Mouse (Mus musculus): ENCODE data around the gene Vav1.
"Not testable (repeated sequence)": the region's sequence is repeated elsewhere in the genome, so short reads cannot be mapped to it uniquely, and the experiment has no call there.

Gene Vav1

DNA sequence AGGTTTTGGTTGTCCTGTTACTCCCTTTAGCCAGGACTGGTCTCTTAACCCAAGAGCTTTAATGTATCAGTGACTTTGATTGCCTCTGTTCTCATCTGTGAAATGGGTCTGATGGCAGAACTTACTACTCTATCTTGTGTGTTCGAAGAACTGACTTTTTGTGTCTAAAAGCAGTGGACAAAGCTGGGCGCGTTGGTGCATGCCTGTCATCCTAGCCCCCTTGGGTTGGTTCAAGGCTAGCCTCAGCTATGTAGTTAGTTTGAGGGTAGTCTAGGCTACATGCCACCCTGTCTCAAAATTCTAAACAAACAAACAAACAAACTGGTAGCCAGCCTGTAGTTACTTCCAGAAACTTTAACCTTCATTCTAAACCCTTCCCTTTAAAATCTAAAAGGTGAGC, 27.5 kb upstream of the Vav1 start:
- no peak for DNase-seq (ENCODE audit: extremely low read depth, low read depth)

GRCm38 (mm10) chr17:57253306-57253705, 25.6 kb upstream of the Vav1 start:
- DNase-seq (ENCODE audit: extremely low read depth, low read depth), result no peak

DNA sequence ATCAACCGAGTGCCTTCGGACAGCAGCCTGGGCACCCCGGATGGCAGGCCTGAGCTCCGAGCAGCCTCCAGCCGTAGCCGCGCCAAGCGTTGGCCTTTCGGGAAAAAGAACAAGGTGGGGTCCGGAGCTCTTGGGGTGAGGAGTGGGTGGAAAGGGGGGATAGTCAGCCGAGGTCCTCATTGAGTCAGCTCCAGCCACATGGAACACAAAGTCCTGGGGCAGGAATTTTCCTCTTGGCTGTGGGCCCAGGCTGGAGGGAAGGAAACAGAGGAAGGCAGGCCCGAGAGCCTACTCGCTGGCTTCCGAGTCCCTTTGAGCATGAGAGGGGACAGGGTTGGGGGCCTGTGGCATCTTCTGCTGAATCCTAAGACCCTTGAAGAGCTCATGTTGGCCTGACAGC, 23.5 kb upstream of the Vav1 start:
- DNase-seq (ENCODE audit: extremely low read depth, low read depth), result no peak

- no peak for DNase-seq (ENCODE audit: extremely low read depth, low read depth)
Observed at GRCm38 (mm10) chr17:57256921-57257485, 21.9 kb upstream of the Vav1 start.

DNA sequence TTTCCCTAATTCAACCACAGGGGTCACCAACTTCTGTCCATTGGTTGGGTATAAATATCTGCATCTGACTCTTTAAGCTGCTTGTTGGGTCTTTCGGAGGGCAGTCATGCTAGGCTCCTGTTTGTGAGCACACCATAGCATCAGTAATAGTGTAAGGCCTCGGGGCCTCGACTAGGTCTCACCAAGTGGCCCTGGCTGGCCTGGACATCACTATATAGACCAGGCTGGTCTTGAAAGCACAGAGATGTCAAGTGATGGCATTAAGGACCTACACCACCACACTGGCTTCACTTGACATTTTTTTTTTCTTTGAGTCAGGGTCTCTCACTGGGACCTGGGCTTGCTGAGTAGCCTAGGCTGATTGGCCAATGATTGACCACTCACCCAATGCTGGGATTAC, 20.7 kb upstream of the Vav1 start:
- DNase-seq (ENCODE audit: extremely low read depth, low read depth), result no peak

DNA sequence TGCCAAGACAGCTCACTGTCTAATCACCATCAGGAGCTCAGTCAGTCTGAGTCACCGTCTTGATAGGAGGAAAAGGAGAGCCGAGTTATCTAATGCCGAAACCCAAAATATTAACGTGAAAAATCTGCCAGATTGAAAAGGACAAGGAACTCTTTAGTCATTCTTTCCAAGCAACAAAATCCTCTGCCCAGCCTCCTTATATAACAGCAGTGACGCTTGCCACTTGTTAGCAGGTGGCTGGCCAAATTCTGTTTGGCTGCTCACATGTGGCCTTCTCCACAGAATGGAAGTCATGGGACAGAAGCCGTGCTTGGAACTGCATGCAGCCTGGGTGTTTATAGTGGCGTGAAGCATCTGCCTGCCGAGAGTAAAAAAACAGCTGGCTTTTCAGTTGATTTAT, 19.2 kb upstream of the Vav1 start:
- DNase-seq (ENCODE audit: extremely low read depth, low read depth), result no peak

DNA sequence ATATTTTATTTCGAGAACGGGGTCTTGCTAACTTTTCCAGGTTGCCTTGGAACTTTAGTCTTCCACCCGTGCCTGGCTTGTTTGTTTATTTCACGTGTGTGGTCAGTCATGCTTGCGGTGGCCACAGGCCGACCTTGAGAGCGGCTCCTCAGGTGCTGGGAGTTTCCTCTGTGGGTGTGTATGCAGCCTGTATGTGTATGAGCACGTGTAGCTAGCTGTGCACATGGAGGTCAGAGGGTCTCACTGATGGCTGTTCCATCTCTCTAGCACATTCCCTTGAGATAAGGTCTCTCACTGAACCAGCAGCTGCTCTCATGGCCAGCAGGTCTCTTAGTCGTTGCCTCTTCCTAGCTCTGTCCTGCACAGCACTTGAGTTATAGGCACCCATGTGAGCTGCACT, 18.5 kb upstream of the Vav1 start:
- DNase-seq (ENCODE audit: extremely low read depth, low read depth), result no peak

DNA sequence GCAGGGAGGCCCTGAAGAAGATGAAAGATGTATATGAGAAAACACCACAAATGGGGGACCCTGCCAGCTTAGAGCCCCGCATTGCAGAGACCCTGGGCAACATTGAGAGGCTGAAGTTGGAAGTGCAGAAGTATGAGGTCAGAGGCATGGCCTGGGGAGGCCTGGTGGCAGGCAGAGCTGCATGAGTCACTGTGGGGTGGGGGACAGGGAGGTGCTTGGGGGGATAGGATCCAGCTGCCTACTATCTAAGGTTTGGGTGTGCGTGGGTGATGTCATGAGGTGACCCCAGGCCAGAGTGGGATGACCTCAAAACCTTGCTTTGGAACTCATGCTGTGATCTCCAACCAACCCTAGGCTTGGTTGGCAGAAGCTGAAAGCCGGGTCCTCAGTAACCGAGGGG, 17.6 kb upstream of the Vav1 start:
- DNase-seq (ENCODE audit: extremely low read depth, low read depth), result no peak

DNA sequence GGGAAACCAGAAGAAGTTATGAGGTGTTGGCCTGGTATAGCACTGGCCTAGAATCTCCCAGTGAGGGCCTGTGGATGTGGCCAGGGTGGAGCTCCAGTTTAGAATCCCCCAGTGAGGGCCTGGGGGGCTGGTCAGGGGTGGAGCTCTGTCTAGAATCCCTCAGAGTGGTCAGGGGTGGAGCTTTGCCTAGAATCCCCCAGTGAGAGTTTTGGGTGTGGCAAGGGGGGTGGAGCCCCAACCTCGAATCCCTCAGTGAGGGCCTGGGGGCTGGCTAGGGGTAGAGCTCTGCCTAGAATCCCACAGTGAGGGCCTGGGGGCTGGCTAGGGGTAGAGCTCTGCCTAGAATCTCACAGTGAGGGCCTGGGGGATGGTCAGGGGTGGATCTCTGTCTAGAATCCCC, 17.1 kb upstream of the Vav1 start:
- DNase-seq (ENCODE audit: extremely low read depth, low read depth), result no peak

GRCm38 (mm10) chr17:57262901-57263550, 15.9 kb upstream of the Vav1 start:
- DNase-seq (ENCODE audit: extremely low read depth, low read depth), result no peak

- DNase-seq (ENCODE audit: extremely low read depth, low read depth), result no peak
Observed at GRCm38 (mm10) chr17:57264164-57264563, 14.7 kb upstream of the Vav1 start.

DNA sequence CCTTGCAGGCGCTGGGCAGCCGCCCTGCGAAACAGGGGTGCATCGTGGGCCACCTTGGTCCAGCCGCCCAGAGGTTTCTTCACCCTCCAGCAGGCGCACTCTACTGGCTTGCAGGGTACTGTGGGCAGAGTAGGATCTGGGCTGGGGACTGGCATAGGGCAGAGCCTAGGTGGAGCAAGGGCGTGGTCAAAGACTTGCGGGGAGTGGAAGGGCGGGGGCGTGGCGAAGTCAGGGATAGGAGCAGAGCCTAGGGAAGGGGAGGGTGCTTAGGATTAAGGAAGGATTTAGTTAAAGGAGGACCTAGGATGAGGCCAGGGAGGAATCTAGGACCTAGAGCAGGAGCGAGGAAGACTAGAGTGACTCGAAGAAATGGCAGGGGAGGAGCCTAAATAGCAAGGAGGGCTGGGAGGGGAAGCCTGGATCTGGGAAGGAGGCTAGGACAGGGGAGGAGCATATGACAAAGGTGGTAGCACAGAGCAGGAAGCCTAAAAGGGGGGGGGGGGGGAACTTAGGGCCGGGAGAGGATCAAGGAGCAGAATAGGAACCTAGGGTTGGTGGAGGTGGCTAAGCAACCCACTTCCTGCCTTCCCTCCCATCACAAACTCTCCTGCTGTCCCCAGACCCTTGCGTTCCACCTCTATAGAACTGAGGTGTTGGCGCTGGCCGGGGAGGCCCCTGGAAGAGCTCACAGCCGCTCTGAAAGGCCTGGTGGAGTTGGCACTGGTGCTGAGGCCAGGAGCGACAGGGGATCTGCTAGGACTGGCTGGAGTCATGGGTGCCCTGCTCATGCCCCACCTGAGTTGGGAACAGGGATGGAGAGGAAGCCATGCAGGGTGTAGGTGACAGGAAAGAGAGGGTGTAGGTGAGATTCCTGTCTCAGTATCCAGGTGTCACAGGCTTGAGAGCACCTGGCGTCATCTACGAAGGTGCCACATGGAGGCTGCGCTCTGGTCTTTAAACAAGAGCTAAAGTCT, 13.6 kb upstream of the Vav1 start:
- DNase-seq (ENCODE audit: extremely low read depth, low read depth), result no peak

DNA sequence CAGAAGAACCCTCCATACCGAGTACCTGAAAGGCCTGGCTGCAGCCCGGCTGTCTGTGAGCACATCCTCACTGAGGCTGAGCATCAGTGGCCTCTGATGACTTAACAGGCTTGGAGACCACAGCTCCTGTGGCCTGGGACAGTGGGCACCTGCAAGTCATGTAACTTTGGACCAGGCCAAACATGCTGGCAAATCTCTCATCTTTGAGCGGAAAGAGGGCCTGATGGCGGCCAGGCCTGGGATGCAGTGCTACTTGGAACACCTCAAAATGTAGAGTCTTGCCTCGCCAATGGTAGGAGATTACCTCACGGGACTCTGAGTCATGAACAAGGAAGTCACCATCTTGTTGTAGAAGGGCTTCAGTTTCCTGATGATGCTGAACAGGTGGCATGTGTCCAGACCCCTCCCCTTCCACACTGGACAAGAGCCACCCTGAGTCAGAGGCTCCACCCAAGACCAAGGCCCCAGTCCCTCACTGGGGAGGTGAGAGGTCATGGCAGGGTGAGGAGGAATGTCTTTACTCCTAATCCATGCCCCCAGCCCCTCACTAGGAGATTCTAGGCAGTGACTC, 11.3 kb upstream of the Vav1 start:
- no peak for DNase-seq (ENCODE audit: extremely low read depth, low read depth)

DNA sequence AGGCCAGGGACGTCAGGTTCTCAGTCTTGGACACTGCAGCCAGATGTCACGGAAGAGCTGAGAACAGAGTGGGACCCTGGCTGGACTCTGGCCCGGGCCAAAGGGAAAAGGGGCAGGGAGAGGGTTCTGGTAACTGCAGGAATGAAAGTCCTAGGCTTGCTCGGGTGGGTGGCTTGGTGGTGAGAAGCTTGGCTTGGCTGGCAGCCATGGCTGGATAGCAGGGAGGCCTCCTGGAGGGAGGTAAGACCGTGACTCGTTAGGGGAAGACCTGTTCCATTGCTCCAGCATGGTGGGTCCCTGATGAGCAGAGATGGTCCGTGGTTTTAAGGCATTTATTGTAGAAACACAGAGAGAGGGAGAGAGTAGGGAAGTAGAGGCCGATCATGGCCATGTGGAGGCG, 7.6 kb upstream of the Vav1 start:
- no peak for DNase-seq (ENCODE audit: extremely low read depth, low read depth)

GRCm38 (mm10) chr17:57273846-57274245, 5.1 kb upstream of the Vav1 start:
- no peak for DNase-seq (ENCODE audit: extremely low read depth, low read depth)

- DNase-seq (ENCODE audit: extremely low read depth, low read depth), result no peak
Observed at GRCm38 (mm10) chr17:57274686-57275085, 4.2 kb upstream of the Vav1 start.

GRCm38 (mm10) chr17:57275111-57275996, 3.5 kb upstream of the Vav1 start:
- DNase-seq (ENCODE audit: extremely low read depth, low read depth), result no peak

DNA sequence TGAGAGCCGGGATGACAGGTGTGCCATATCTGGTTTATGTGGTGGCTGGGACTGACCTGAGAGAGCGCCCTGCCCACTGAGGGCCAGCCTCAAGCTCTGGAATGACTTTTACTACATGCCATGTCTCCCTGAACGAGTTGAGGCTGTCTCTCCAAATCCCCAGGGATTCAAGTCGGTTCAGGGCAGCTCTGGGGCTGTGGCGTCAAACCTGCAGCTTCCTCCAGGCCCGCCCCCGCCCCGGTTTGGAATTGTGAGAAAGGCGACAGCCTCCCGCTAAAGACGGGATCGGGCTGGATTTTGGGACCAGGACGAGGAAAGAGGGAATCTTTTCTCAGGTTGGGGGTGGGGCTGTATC, 2.9 kb upstream of the Vav1 start:
- DNase-seq (ENCODE audit: extremely low read depth, low read depth), result no peak

DNA sequence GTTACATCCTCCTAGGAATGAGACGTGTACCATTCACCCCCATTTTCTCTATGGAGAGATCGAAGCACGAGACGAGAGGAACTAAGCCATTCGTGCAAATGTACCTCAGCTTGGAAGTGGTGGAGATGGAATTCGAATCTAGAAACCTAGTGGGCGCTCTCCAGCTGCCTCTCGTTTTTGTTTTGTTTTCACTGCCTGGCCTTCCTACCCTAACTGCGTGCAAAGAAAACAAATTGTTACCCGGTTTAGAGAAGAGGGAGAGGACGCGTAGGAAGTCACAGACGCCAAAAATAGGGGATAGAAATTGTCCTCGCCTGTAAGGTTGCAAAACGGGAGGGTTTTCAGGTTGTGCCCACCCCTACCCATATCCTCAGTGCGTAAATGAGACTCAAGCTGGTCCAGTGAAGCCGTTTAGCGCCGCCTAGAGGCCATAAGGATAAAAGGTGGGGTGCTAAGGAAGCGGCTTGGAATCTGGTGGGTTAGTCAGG, 2.2 kb upstream of the Vav1 start:
- peak; percentile 78 for DNase-seq (ENCODE audit: extremely low read depth, low read depth)

GRCm38 (mm10) chr17:57277598-57278261, 1.2 kb upstream of the Vav1 start:
- not testable (repeated sequence) for DNase-seq (ENCODE audit: extremely low read depth, low read depth)
